Mouse (Mus musculus) heart, embryonic 13.5 days (tissue): ENCODE measurements at regions not wholly inside any gene's neighbourhood (a gene's known extent, or its start where the extent isn't known, plus 50 kb on each side); places are given as distances from the start of the nearest gene placed in this dataset.

Experiments
- ATAC-seq: fragments of 200-750 bp; cut with Nextera tagmentation; 2 replicates; pipeline ENCODE4 v1.8.0; 2017; ENCODE audit warnings: moderate TSS enrichment; ENCODE audit not compliant: insufficient number of reproducible peaks, low FRiP score, low TSS enrichment; ENCODE audit errors: extremely low read depth
- H3K27ac ChIP-seq: fragments of 300-500 bp; sonication (generic); replicated peaks from 2 replicates; pipeline ENCODE4 v1.5.1; 2015; ENCODE audit warnings: moderate library complexity, mild to moderate bottlenecking, inconsistent platforms
- H3K27me3 ChIP-seq: fragments of 300-500 bp; sonication (generic); replicated peaks from 2 replicates; pipeline ENCODE4 v1.6.1; 2015; ENCODE audit warnings: mild to moderate bottlenecking, inconsistent platforms
- H3K36me3 ChIP-seq: fragments of 300-500 bp; sonication (generic); 2 replicates; pipeline ENCODE4 v1.6.1; 2015; ENCODE audit warnings: mild to moderate bottlenecking, inconsistent platforms
- H3K4me1 ChIP-seq: fragments of 300-500 bp; sonication (generic); 2 replicates; pipeline ENCODE4 v1.6.1; 2015; ENCODE audit warnings: inconsistent platforms
- H3K4me2 ChIP-seq: fragments of 300-500 bp; sonication (generic); 2 replicates; pipeline ENCODE4 v1.6.1; 2015; ENCODE audit warnings: inconsistent platforms, mild to moderate bottlenecking, moderate library complexity
- H3K4me3 ChIP-seq: fragments of 300-500 bp; sonication (generic); 2 replicates; pipeline ENCODE4 v1.5.1; 2015; ENCODE audit warnings: moderate library complexity, mild to moderate bottlenecking, inconsistent platforms
- H3K9ac ChIP-seq: fragments of 300-500 bp; sonication (generic); 2 replicates; pipeline ENCODE4 v1.6.1; 2015; ENCODE audit warnings: inconsistent platforms, mild to moderate bottlenecking, moderate library complexity
- H3K9me3 ChIP-seq: fragments of 300-500 bp; sonication (generic); 2 replicates; pipeline ENCODE4 v1.6.1; 2016; ENCODE audit warnings: inconsistent platforms
- WGBS: fragments of 180-500 bp; shearing (Covaris S2); methylation state at CpG from one replicate; pipeline ENCODE4 v1.1.7; 2015; ENCODE audit warnings: mixed read lengths; 5-methylcytosine and 5-hydroxymethylcytosine counted together

DNA sequence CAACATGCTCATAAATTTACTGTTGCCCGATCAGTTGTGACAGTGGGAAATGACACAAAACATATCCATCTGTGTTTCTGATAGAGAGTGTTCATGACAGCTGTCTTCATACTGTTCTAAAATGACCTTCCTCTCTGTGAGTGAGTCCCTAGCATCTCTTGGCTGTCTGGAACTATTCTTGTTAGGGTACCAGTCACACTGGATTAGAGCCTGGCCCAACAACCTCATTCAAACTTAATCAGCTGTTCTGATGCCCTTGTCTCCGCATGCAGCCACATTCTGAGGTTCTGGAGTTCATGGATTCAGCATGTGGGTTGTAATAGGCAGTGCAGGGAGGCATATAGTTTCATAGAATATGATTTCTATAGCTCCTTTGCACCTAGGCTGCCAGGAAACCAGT, 238.4 kb downstream of the Xxylt1 start:
- ATAC-seq: no peak
- Histone ChIP-seq H3K27me3 (no peaks in the 10 kb centered on the region), H3K4me1 (no peaks in the 10 kb centered on the region), H3K36me3 (no peaks in the 10 kb centered on the region), H3K27ac (no peak overlapping the region), H3K4me2 (no peak overlapping the region), H3K9me3 (peaks cover 20% of the 10 kb centered on the region), H3K9ac (no peak overlapping the region), H3K4me3 (no peak overlapping the region)
- 68% methylated on average over 2 of the region's 2 CpGs for WGBS

DNA sequence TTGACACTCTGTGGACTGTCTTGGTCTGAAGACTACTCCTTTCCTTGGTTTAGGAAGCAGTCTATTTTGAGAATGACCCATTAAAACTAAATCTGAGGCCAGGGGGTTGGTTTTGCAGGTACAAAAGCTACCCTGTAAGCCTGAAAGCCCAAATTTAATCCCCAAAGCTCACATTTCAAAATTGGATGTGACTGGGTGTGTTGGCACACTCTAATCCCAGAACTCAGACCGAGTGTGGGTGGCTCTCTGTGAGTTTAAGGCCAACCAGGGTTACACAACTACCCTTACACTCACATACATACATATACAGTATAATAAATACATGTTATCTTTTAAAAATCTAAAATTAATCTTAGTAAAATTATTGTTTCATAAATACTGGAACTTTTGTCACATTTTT, 228.6 kb downstream of the Xxylt1 start:
- no peak overlapping the region for H3K4me3 ChIP-seq
- no peak for ATAC-seq
- H3K27me3 ChIP-seq: no peaks in the 10 kb centered on the region
- no peak overlapping the region for H3K4me2 ChIP-seq
- no peaks in the 10 kb centered on the region for H3K9me3 ChIP-seq
- no peak overlapping the region for H3K9ac ChIP-seq
- no peaks in the 10 kb centered on the region for H3K4me1 ChIP-seq
- no peaks in the 10 kb centered on the region for H3K36me3 ChIP-seq
- 59% methylated on average over 1 of the region's 1 CpGs for whole genome bisulfite sequencing
- no peak overlapping the region for H3K27ac ChIP-seq

DNA sequence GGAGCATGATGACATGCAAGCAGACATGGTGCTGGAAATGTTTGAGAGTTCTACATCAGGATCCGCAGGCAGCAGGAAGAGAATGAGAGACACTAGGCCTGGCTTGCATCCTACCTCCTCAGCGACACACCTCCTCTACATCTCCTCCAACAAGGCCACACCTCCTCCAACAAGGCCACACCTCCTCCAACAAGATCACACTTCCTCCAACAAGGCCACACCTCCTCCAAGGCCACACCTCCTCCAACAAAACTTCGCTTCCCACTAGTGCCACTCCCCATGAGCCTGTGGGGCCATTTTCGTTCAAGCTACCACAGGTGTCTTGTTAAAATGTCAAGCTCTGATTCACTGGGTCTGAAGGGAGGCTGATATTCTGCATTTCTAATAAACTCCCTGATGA, 226.5 kb downstream of the Xxylt1 start:
- Histone ChIP-seq H3K4me3 (no peak overlapping the region), H3K36me3 (no peaks in the 10 kb centered on the region), H3K9ac (no peak overlapping the region), H3K4me1 (peaks cover 3% of the 10 kb centered on the region), H3K9me3 (no peaks in the 10 kb centered on the region), H3K4me2 (no peak overlapping the region), H3K27me3 (no peaks in the 10 kb centered on the region), H3K27ac (no peak overlapping the region)
- WGBS: 77% methylated on average over 4 of the region's 4 CpGs
- no peak for ATAC-seq

DNA sequence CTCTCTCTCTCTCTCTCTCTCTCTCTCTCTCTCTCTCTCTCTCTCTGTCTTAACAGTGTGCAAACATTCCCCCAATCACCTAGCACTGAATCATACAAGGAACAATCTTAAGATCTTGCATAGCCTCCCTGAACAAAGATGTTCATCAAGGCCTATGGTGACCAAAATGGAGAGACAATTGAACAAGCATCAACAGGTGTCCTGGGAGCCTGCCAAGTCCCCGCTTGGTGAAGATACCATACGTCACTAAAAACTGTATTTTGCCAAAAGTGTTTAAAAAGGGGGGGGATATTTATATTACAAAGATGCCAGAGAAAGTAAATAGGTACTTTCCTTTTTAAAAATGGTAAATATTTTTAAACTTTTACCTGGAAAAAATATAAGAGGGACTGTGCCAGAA, 223.6 kb downstream of the Xxylt1 start:
- H3K36me3 ChIP-seq: no peaks in the 10 kb centered on the region
- peaks cover 8% of the 10 kb centered on the region for H3K4me1 ChIP-seq
- H3K4me3 ChIP-seq: no peak overlapping the region
- H3K27me3 ChIP-seq: no peaks in the 10 kb centered on the region
- H3K9me3 ChIP-seq: no peaks in the 10 kb centered on the region
- no peak overlapping the region for H3K9ac ChIP-seq
- H3K4me2 ChIP-seq: no peak overlapping the region
- WGBS: 77% methylated on average over 2 of the region's 2 CpGs
- H3K27ac ChIP-seq: no peak overlapping the region
- ATAC-seq: no peak

DNA sequence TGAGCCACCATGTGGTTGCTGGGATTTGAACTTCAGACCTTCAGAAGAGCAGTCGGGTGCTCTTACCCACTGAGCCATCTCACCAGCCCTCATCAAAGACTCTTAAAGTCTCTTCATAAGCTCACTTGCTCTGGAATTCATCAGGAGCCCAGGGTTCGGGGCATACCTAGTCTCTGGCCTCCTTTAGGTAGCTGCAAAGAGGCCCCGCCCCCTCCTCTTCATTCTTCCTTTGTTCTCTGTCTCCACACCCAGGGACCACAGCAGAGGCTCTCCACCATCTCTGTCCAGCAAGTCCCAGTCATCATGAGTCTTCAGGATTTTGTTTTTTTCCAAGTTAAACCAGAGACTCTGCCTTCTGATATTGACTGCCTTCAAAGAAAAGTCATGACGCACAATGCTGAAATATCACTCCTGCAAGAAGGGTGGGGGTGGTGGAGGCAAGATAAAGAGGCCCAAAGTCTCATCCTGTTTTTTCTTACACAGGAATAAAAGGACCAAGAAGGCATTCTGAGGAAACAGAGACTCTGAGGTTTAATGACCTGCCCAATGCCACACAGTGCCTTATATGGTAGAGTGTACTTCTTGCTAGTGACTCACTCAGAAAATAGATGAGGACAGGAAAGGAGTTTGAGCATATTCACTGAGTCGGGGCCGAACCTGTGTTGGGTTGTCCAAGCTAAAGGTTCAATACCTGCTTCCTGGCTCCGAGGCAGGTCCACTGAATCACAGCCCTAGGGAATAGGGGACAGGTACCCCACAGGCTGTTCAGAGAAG, 211.9 kb downstream of the Xxylt1 start:
- WGBS: 74% methylated on average over 7 of the region's 7 CpGs
- peaks cover 32% of the 10 kb centered on the region for H3K4me1 ChIP-seq
- ATAC-seq: no peak
- peak overlapping the region; percentile 30; the same call in 1 of the 2 replicates for H3K27ac ChIP-seq
- no peak overlapping the region for H3K4me2 ChIP-seq
- no peaks in the 10 kb centered on the region for H3K36me3 ChIP-seq
- H3K9me3 ChIP-seq: no peaks in the 10 kb centered on the region
- H3K4me3 ChIP-seq: no peak overlapping the region
- H3K27me3 ChIP-seq: no peaks in the 10 kb centered on the region
- H3K9ac ChIP-seq: no peak overlapping the region

DNA sequence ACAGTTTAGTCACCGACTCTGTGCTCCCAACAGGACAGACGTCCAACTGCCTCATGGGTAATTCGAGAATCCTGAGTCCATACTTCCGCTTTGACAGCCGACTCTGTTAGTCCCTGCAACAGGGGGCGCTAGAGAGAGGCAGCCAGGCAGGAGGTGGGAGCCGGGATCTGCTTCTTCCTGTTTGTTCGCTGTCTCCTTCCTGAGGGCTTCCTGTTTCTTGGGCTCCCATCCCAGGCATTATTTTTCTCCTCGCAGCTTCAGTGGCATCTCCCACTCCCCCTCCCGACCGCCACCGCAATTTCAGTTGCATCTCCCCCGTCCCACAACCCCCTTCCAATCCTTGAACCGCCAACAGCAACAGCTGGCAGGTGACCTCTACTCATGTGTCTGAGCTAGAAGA, 211.1 kb downstream of the Xxylt1 start:
- no peaks in the 10 kb centered on the region for H3K27me3 ChIP-seq
- no peak overlapping the region for H3K9ac ChIP-seq
- H3K4me1 ChIP-seq: peaks cover 32% of the 10 kb centered on the region
- no peak overlapping the region for H3K4me3 ChIP-seq
- no peaks in the 10 kb centered on the region for H3K9me3 ChIP-seq
- no peak overlapping the region for H3K4me2 ChIP-seq
- no peak for ATAC-seq
- WGBS: 59% methylated on average over 14 of the region's 14 CpGs
- H3K27ac ChIP-seq: peak overlapping the region; percentile 30
- no peaks in the 10 kb centered on the region for H3K36me3 ChIP-seq

DNA sequence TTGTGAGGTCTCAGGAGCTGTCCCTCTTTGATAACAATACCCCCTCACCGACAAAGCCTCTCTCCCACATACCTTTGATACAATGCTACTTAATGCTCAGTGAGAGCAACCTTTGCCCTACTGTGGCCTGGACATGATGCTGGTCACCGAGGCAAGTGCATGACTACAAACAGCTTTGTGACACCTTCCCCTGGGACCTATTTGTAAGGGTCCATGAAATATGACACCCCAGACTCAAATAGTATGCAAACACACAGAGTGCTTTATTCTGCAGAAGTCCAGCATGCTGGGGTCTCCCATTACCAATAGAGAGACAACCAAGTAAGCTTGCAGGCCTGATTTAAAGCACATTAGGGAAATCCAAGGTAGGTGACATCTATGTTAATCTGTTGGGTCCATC, 210.6 kb downstream of the Xxylt1 start:
- Histone ChIP-seq H3K4me2 (no peak overlapping the region), H3K4me3 (no peak overlapping the region), H3K27ac (peak overlapping the region; percentile 30), H3K4me1 (peaks cover 32% of the 10 kb centered on the region), H3K9me3 (no peaks in the 10 kb centered on the region), H3K27me3 (no peaks in the 10 kb centered on the region), H3K9ac (no peak overlapping the region), H3K36me3 (no peaks in the 10 kb centered on the region)
- WGBS: 29% methylated on average over 2 of the region's 2 CpGs
- no peak for ATAC-seq

DNA sequence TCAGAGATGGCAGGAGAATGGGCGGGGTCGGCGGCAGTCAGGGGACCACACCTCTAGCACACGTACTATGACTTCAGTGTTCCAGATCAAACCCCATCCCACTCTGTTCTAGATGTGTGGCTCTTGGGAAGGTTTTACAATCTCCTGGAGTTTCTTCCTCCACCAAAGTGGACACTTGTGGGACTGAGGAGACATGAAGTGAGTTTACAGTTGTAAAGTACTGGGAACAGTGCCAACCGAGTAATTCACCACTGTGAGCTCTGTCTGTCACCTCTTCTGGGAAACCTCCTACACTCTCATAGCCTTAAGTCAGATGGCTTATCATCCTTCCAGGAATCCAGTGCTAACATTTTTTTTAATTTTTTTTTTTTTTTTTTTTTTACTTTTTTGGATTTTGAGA, 209.1 kb downstream of the Xxylt1 start:
- no peaks in the 10 kb centered on the region for H3K36me3 ChIP-seq
- no peak overlapping the region for H3K4me3 ChIP-seq
- WGBS: 79% methylated on average over 5 of the region's 5 CpGs
- no peak for ATAC-seq
- no peak overlapping the region for H3K27ac ChIP-seq
- H3K9me3 ChIP-seq: no peaks in the 10 kb centered on the region
- no peak overlapping the region for H3K4me2 ChIP-seq
- H3K27me3 ChIP-seq: no peaks in the 10 kb centered on the region
- no peak overlapping the region for H3K9ac ChIP-seq
- H3K4me1 ChIP-seq: peaks cover 32% of the 10 kb centered on the region

DNA sequence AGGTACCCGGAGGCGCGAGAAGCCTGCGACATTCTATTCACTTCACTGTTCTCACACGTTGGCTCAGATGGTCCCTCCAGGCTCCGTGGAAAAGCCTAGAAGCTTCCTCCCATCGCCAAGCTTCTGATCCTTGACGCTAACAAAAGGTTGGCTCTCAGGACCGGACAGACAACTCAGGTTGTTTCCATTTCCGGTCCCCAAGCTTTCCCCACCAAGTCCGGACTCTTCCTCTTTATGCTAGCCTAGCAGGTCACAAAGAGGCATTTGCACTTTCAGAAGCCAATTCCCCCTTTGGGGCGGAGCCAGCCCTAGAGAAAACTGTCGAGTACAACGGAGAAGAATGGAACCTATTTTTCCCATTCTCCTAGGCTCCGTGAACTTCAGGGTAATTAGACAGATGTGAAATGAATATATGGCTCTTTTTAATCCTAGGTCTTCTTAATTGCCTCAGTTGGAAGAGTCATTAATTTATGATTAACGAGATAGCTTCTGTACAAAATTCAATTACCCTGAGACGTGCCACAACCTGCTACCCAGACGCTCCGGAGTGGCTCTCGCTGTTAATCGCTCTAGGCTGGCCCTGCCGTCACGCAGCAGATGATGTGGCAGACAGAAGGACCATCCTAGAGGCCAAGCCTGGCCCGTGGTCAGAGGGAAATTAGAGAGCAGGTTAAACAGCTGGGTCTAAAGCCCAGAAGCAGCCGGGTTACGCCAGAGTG, 207.6 kb downstream of the Xxylt1 start:
- WGBS: 43% methylated on average over 26 of the region's 26 CpGs
- Histone ChIP-seq H3K4me3 (no peak overlapping the region), H3K27ac (no peak overlapping the region; the same call in 1 of the 2 replicates), H3K4me2 (peak overlapping the region; percentile 33), H3K9me3 (no peaks in the 10 kb centered on the region), H3K27me3 (no peaks in the 10 kb centered on the region), H3K4me1 (peaks cover 32% of the 10 kb centered on the region), H3K9ac (no peak overlapping the region), H3K36me3 (no peaks in the 10 kb centered on the region)
- no peak for ATAC-seq

DNA sequence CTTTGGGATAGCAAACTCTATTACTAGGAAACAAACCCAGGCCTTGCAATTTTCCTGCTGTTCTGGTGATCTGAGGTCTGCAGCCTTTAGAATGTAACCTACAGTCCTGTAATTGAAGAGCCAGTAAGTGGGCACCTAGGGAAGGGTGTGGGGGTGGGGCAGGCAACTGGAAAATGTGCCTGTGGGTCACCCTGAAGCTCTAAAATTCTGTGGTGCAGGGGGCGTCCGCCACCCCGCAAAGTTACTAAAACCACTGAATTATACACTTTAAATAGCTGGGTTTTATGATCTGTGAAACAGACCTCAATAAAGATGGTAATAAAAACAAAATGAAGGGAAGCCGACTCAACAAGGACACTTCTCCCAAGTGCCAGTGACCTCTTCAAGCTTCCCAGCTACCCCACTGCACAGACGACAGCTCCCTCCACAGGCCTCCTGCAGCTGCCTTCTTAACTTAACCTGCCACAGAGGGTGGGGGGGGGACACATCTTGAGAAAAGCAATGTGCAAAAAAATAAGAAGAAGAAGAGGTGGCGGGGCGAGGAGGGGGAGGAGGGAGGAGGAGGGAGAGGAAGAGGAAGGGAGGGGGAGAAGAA, 205.9 kb downstream of the Xxylt1 start:
- no peak overlapping the region for H3K27ac ChIP-seq
- H3K4me1 ChIP-seq: peaks cover 28% of the 10 kb centered on the region
- H3K9ac ChIP-seq: no peak overlapping the region
- ATAC-seq: no peak
- H3K27me3 ChIP-seq: no peaks in the 10 kb centered on the region
- H3K9me3 ChIP-seq: no peaks in the 10 kb centered on the region
- 72% methylated on average over 7 of the region's 7 CpGs for WGBS
- H3K4me2 ChIP-seq: no peak overlapping the region
- H3K4me3 ChIP-seq: no peak overlapping the region
- H3K36me3 ChIP-seq: no peaks in the 10 kb centered on the region

DNA sequence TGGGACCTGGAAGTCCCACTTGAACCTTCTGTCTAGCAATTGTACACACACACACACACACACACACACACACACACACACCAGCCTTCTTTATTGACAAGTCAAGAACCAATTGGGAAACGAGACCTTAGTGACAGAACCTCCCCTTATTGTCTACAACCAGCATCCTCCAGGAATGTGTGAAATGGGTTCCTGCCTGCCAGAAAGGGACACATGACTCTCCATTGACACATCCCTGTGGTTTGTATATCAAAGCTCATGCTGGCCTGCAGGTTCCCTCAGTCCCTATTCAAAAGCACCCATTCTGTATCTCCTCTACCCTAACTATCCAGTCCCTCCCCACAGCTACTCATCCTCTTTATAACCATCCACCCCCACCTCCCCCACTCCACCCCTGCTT, 202.4 kb downstream of the Xxylt1 start:
- H3K9me3 ChIP-seq: no peaks in the 10 kb centered on the region
- no peak overlapping the region for H3K27ac ChIP-seq
- H3K27me3 ChIP-seq: no peaks in the 10 kb centered on the region
- no peaks in the 10 kb centered on the region for H3K36me3 ChIP-seq
- no peak overlapping the region for H3K4me2 ChIP-seq
- 75% methylated on average over 1 of the region's 1 CpGs for WGBS
- H3K4me3 ChIP-seq: no peak overlapping the region
- ATAC-seq: no peak
- H3K4me1 ChIP-seq: peaks cover 10% of the 10 kb centered on the region
- H3K9ac ChIP-seq: no peak overlapping the region
